In genomic region chr19:48780813-48781212, GRCm38 (mm10) we compare ENCODE assay signal across 26 mouse cellular contexts.
"Had no signal": no experiment of that assay in that cellular context is flagged by ENCODE, and none has a peak within 500 bp of the region (broad histone marks: within the 10 kb centered on the region; RNA-seq: fewer than 3 reads in every experiment).

No protein-coding gene starts in this region.

- DNase-seq: gastrocnemius, adult 2 months; gastrocnemius, postnatal 10 days; gastrocnemius, postnatal 25 days; heart, adult 18-20 months; heart, postnatal 14 days; heart, postnatal 36 days; kidney, adult 18-20 months; kidney, adult 8-10 months; kidney, postnatal 10 days; kidney, postnatal 25 days; kidney, postnatal 4 days; liver; liver, embryonic 13.5 days had no signal

- H3K36me3 ChIP-seq: heart, embryonic 13.5 days; heart, embryonic 15.5 days; hindbrain, embryonic 13.5 days; intestine, embryonic 15.5 days; limb, embryonic 10.5 days; limb, embryonic 12.5 days; liver, embryonic 13.5 days had no signal

- H3K27me3 ChIP-seq: heart, embryonic 13.5 days; heart, embryonic 15.5 days; hindbrain, embryonic 13.5 days; intestine, embryonic 15.5 days; limb, embryonic 12.5 days; liver, embryonic 13.5 days had no signal

- H3K4me2 ChIP-seq: heart, embryonic 11.5 days; heart, embryonic 13.5 days; heart, embryonic 15.5 days; hindbrain, embryonic 13.5 days; intestine, embryonic 15.5 days; limb, embryonic 12.5 days; liver, embryonic 11.5 days; liver, embryonic 13.5 days had no signal

- H3K4me3 ChIP-seq: gastrocnemius, adult 2 months; heart, embryonic 13.5 days; heart, embryonic 15.5 days; hindbrain, embryonic 13.5 days; intestine, embryonic 15.5 days; layer of hippocampus, adult 2 months; left cerebral cortex, adult 2 months; limb, embryonic 10.5 days; limb, embryonic 12.5 days; liver, embryonic 13.5 days had no signal

- ATAC-seq: hindbrain, embryonic 16.5 days; inflammation-experienced regulatory T-cells, adult 6 months; intestine, embryonic 15.5 days; intestine, postnatal 0 days had no signal
